Mouse (Mus musculus) megakaryocyte, embryonic 14.5 days (primary cell): Measurements from ENCODE around the gene Olfr1442.

Experiments used
- FLI1 ChIP-seq: IDR thresholded peaks from 2 replicates; pipeline ENCODE4 v1.6.1; 2012; ENCODE audit warnings: low read length, inconsistent platforms, mixed read lengths
- GATA1 ChIP-seq: IDR thresholded peaks from 3 replicates; pipeline ENCODE4 v1.6.1; 2012; ENCODE audit warnings: mixed read lengths, low read length, inconsistent platforms, borderline replicate concordance

DNA sequence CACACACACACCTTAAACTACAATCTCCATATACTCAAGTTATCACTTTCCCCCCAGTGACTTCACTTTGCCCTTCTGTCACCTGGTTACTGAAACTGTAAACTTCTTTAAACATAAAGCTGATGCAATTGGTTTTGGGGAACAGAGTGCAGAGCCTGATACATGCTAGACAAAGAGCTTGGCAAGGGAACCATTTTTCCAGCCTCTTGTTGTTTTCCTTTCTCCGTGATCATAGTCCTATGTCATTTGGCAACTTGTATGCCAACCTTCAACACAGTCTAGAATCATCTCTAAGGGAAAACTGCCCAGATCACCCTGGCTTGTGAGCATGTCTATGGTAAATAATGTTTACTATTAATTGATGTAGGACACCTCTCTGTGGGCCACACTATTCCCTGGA lies 32.2 kb upstream of the Olfr1442 start:
- TF ChIP-seq GATA1 = no peak
- no peak for TF ChIP-seq FLI1
